Mouse (Mus musculus) gastrocnemius, postnatal 25 days (tissue): ENCODE measurements around the gene Fmnl2. TPM values are rescaled to one million over a fixed set of nuclear protein-coding genes. Genes with fewer than 3 reads are reported as not detected.

Experiments
- DNase-seq: peaks from one replicate; pipeline ENCODE4 v3.0.0; 2022
- total RNA-seq, 2 experiments: library from RNA; stranded (reverse); gene quantifications; 1 replicate in 1 of 2; 2 replicates in 1 of 2; pipeline ENCODE4 v1.2.3; 2021

The Fmnl2 gene
- total RNA-seq, 2 experiments from 2014 or later = 6.2 to 6.8 TPM

- DNase-seq = no peak
Measured at GRCm38 (mm10) chr2:52987035-52987434, 129.4 kb downstream of the Fmnl2 start.

- no peak for DNase-seq
Measured at GRCm38 (mm10) chr2:52987637-52988295, 130.1 kb downstream of the Fmnl2 start.

DNA sequence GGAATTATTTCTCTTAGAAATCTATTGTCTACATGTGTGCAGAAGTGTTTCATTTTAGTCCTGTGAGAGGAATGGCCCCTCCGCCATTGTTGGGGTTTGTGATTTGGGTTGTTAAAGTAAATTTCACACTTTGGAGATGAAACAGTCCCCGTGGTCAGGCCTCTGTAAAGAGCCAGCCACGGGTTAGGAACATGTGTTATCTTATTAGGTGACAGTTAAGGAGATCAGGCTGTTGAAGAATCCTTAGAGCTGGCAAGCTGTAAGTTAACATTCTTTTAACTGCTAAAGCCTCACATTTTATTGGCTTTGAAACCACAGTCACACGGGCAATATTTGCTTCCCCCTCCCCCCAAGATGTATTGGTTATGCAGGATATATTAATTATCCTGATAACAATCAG, 131.7 kb downstream of the Fmnl2 start:
- DNase-seq = no peak

GRCm38 (mm10) chr2:52990874-52991687, 133.4 kb downstream of the Fmnl2 start:
- peak; percentile 58 for DNase-seq

DNA sequence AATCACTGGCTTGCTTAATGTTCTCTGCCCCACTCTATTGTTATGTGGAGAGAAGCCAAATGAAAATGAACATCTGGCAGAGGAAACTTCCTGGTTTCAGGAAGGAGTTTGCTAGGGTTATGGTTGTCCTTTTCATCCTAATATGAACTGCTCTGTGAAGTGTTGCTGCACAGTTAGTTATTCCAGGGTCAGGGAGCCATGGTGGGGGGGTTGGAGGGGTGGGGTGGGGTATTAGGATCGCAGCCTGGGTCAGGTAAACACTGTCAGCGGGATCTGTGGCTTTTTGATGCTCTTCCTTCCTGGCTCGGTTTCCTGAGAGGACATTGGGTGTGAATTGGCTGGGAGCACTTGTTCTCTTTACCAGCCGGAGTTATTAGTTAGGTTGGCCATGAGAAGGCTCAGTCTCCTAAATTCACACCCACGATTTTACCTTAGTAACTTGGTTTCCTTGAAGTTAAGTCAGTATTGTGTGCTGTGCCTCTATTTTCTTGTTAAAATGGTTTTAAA, 134.1 kb downstream of the Fmnl2 start:
- no peak for DNase-seq

GRCm38 (mm10) chr2:52993241-52993640, 135.6 kb downstream of the Fmnl2 start:
- DNase-seq = no peak

DNA sequence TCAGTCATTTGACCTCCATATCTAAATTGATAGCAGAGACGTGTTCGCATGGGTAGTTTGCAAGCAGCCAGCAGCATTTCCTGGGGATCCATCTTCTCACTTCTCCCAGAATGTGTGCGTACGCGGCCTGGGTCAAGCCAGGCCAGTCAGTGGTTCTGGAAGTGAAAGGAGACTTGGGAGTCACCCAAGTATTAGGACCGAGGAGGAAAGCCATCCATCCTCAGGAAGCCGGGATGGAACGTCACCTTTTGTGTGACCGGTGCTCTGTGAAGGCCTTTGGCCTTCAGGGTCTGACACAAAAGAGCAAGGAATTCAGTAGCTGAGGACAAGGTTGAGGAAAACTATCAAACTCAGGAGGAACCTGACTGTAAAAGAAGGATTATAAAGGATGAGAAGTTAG, 136.9 kb downstream of the Fmnl2 start:
- no peak for DNase-seq

DNA sequence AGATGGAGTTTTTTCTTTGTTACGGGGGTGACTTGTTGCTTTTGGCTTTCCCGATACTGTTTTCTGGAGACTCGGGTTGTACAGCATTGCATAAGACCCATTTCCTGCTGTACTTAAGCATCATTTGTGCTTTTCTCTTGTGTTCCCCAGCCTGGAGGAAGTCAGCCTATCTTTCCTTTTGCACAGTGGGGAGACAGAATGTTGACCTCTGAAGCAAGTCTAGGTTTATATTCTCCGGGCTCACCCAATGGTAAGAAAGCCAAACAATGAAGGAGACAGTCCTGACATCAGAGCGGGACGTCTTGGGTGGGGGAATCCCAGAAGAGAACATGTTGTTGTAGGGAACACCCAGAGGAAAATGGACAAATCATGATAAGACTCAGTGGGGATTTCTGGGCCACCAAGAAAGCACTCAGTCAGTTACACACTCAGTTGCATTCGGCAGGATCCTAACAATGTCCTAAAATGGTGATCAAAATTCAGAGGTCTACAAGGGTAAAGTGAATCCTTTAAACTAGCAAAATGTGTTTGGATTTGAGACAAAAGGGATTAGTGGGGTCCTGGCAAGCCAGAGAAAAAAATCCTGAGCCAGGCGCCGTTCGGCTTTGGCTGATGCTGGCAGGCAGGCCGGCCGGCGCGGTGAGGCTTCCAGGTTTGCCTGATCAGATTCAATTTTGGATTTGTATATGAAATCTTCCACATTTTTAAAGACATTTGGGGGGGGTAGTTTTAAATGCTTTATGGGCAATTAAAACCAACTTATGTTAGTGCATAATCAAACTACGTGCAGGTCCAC, 140.5 kb downstream of the Fmnl2 start:
- no peak for DNase-seq

- DNase-seq = no peak
Measured at GRCm38 (mm10) chr2:52999524-52999969, 141.9 kb downstream of the Fmnl2 start.

- no peak for DNase-seq
Measured at GRCm38 (mm10) chr2:53000446-53000845, 142.8 kb downstream of the Fmnl2 start.

- DNase-seq = no peak
Measured at GRCm38 (mm10) chr2:53006161-53006560, 148.5 kb downstream of the Fmnl2 start.

DNA sequence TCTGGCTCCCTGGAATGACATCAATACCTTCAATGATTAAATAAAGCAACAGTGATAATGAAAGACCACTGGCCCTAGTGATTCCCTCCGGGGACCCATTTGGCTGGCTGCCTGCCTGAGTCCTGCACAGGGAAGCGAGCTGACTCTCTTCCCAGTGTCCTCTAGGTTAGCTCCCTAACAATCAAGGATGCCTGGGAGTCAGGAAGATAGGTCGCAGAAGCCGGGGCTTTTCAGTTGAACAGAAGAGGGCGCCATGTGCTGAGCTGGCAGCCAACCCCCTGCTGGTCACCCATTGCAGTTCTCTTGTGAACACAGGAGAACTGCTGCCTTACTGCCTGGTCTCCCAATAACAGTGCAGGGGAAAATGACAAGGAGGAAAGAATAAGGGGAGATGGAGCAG, 149.5 kb downstream of the Fmnl2 start:
- peak; percentile 43 for DNase-seq

GRCm38 (mm10) chr2:53013051-53013450, 155.4 kb downstream of the Fmnl2 start:
- no peak for DNase-seq

- no peak for DNase-seq
Measured at GRCm38 (mm10) chr2:53014451-53014850, 156.8 kb downstream of the Fmnl2 start.

DNA sequence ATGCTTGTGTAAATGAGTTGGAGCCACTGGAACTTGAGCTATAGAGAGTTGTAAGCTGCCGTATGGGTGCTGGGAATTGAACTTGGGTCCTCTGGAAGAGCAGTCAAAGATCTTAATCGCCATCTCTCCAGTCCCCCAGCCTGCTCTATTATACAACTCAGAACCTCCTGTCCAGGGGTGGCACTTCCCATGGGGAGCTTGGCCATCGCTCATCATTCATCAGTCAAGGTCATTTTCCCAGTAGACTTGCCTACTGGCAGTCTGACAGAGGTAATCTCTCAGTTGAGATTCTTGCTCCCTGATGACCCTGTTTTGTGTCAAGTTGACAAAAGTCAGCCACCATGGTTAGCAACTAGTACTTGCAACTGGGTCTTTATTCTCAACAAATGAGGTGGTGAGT, 165.3 kb downstream of the Fmnl2 start:
- DNase-seq = no peak

- DNase-seq = peak; percentile 39
Measured at GRCm38 (mm10) chr2:53026056-53026769, 168.6 kb downstream of the Fmnl2 start.

GRCm38 (mm10) chr2:53028868-53029267, 171.2 kb downstream of the Fmnl2 start:
- no peak for DNase-seq

DNA sequence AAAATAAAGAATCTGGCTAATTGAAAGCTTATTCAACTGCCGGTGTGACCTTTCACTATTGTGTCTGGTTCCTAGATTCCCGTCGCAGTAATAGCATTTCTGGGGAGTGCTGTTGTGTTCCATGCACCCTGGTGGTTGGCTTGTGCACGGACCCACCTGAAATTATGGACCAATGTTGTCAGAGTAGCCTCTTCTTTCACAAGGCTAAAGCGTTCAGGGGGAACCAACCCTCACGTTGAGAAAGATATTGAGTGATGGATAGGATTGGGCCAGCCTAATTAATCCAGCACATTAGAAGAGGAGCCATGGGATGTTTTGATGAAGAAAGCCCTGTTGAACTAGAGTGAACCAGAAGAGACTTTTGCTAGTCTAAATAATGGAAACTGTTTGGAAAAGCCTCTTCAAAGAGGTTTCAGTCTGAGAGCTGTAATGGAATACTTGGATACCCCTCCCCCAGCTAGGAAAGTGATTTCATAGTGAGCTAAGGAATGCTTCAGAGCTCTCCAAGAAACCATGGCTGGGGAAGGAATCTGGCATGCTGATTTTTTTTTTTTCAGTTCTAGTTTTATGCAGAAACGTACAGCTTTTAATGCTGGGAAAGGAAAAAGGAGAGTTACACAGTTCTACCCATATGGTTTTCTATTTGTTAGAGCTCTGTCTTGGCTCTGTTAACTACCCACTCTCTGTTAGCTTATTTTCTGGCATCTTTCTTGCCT, 172.2 kb downstream of the Fmnl2 start:
- DNase-seq = no peak

DNA sequence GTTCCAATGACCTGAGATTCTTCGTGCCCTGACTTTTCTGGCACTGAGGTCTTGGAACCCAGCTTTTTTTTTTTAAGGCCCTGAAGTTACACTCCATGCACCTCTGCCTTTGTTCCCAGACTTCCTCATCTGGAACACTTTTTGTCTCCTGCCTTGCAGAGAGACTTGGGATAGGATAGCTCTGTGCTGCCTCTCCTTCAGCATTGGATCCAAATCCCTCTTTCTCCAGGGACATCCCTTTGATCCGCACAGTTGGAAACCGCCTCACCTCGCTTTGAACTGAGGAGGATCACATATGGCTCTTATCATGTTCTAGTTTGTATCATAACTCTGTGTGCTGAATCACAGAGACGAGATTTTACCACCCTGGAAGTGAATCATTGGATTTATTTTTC, 172.8 kb downstream of the Fmnl2 start:
- DNase-seq = no peak

GRCm38 (mm10) chr2:53038253-53038652, 180.6 kb downstream of the Fmnl2 start:
- no peak for DNase-seq

GRCm38 (mm10) chr2:53038737-53039136, 181.1 kb downstream of the Fmnl2 start:
- DNase-seq = no peak
